Mouse (Mus musculus) brain, embryonic 14.5 days (tissue): Measurements from ENCODE around the gene Habp2.

Experiments
- CTCF ChIP-seq: fragments of 200-500 bp; IDR thresholded peaks from 2 replicates; pipeline ENCODE4 v1.5.1; 2012; ENCODE audit warnings: inconsistent platforms, mild to moderate bottlenecking, moderate library complexity, borderline replicate concordance; ENCODE audit not compliant: insufficient read depth, insufficient read length; ENCODE audit errors: extremely low read depth
- POLR2A ChIP-seq: fragments of 200-500 bp; IDR thresholded peaks from 2 replicates; pipeline ENCODE4 v1.6.1; 2012; ENCODE audit warnings: mild to moderate bottlenecking, inconsistent platforms, borderline replicate concordance; ENCODE audit not compliant: poor library complexity, insufficient read depth, insufficient read length, severe bottlenecking; ENCODE audit errors: extremely low read depth

GRCm38 (mm10) chr19:56319219-56319618 is 32.3 kb downstream of the Habp2 start:
- TF ChIP-seq CTCF (no peak), POLR2A (no peak)
